Mouse (Mus musculus) granulocyte monocyte progenitor cell, adult 5-6 weeks (primary cell): ENCODE results near the gene Fbxw13. TPM values are rescaled to one million over a fixed set of nuclear protein-coding genes. Genes with fewer than 3 reads are reported as not detected.
"Not testable (repeated sequence)": the region's sequence is repeated elsewhere in the genome, so short reads cannot be mapped to it uniquely, and the experiment has no call there.

Experiments
- ATAC-seq: replicated peaks from 2 replicates; pipeline ENCODE4 v1.8.0; 2016; ENCODE audit warnings: mild to moderate bottlenecking, moderate TSS enrichment, inconsistent platforms; ENCODE audit not compliant: poor library complexity, severe bottlenecking
- total RNA-seq, 2 experiments: library from RNA; stranded (forward) in 1 of 2; stranded (reverse) in 1 of 2; fragments of 200-712, 200-1000 nt in 1 of 2; fragments of >200 nt in 1 of 2; fragmentation: Nextera tagmentation in 1 of 2; gene quantifications; 2 replicates each; pipeline ENCODE4 v1.2.3; 2014 to 2017

Gene Fbxw13
- total RNA-seq (2014; fragmentation: Nextera tagmentation) (not detected in 2 replicates), total RNA-seq (2017) (not detected in 2 replicates)

DNA sequence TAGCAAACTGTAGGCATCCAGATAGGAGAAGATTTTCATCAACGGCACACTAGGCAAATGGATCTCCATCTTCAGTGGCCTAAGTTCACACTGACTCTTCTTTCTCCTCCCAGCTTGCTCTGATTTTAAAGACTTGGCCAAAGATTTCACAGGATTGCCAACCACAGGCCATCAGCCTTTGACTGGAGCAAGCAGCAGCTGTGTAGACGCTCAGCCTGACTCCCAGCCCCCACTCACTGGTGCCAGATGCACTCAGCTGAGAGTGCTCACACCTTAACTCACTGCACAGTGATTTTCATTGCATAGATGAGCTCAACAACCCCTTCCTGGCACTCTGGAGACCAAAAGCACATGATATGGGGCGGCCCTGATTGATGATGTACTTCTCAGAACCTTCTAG is at the start of gene Fbxw13:
Fbxw13 (minus strand) TSS at position 101 of the 400 bp plus-strand sequence.
- ATAC-seq, result not testable (repeated sequence)

DNA sequence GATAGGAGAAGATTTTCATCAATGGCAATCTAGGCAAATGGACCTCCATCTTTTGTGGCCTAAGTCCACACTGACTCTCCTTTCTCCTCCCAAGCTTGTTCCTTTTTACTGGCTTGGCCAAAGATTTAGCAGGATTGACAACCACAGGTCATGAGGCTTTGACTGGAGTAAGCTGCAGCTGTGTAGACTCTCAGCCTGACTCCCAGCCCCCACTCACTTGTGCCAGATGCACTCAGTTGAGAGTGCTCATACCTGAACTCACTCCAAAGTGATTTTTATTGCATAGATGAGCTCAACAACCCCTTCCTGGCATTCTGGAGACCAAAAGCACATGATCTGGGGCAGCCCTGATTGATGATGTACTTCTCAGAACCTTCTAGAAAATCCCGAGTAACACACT is 38.9 kb upstream of the Fbxw13 start, which contains the start of gene Fbxw20:
Fbxw20 (minus strand) TSS at position 101 of the 400 bp plus-strand sequence.
- no peak for ATAC-seq

DNA sequence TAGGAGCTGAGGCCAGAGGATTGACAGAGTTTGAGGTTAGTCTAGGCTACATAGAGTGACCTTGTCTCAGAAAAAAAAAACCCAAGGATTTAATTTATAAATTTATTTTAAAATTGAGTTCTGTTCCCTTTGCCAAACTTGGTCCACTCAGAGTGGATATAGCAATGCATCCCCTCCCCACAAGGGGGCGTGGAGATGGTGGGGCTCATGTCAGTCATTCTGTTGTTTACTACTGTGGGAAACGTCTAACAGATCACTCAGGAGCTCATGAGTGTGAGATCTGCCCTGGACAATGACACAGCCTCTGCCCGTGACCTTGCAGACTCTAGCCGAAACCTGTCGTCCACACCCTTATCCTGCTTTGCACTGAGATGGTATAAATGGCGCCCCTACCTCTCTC is 22.7 kb upstream of the Fbxw13 start:
- no peak for ATAC-seq

DNA sequence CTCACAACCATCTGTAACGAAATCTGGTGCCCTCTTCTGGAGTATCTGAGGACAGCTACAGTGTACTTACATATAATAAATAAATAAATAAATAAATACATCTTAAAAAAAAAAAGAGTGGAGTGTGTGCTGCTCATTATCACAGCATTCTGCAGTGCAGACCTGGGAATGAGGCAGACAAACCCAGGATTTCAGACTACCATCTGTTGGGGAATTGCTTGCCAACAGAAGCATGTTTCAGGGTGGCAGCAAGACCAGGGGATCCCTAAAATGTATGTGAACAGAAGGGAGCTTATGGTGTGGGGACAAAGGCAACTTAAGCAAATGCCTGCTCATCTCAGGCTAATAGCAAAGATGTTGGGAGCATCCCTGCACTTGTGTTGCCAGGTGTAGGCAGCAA is 5.6 kb upstream of the Fbxw13 start:
- not testable (repeated sequence) for ATAC-seq

DNA sequence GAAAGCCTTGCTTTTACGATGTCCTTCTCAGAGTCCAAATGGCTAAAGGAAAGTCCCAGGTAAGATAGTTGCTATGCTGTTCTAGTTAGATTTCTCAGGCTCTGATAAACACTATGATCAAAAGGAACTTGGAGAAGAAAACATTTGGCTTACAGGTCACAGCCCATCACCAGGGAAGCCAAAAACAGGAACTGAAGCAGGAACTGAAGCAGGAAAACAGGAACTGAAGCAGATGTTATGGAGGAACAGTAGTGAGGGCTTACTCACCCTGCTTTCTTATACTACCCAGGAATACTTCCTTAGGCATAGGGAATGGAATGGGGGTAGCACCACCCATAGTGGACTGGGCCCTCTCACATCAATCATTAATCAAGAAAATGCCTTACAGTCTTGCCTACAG is 4.6 kb upstream of the Fbxw13 start:
- peak; percentile 73 for ATAC-seq

DNA sequence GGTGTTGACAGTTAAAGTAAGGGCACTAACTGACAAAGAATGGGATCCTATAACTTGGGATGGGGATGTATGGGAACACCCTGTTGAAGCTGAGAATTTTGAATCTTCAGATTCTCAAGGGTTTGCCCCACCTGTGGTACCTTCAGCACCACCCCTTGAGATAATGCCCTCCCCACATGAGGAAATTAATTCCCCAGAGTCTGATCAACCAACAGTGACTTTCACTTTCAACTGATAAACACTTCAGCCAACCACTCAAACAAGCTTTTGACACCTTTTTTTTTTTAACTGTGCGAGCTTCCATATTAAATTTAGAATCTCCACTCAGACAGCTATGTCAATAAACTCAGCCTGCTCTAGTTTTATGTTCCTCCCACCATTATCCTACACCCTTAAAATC is 3.6 kb upstream of the Fbxw13 start:
- ATAC-seq, result no peak

DNA sequence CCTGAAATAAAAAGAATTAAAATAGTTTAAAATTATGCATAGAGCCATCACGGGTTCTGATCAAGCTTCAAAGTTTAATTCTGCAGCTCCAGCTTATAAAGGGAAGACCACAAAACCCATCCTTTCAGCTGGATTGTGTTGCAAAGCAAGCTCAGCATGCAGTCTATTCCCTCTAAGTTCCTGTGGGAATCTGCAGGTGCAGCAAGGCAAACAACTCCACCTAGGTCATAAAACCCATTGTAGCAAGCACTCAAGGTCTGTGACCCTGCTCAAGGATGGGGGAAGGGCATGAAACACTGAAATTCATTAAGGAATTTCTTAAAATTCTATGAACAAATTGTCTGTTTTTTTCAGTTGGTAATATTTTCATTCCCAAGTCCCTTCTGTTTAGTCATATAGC is 18.6 kb downstream of the Fbxw13 start:
- ATAC-seq, result no peak

DNA sequence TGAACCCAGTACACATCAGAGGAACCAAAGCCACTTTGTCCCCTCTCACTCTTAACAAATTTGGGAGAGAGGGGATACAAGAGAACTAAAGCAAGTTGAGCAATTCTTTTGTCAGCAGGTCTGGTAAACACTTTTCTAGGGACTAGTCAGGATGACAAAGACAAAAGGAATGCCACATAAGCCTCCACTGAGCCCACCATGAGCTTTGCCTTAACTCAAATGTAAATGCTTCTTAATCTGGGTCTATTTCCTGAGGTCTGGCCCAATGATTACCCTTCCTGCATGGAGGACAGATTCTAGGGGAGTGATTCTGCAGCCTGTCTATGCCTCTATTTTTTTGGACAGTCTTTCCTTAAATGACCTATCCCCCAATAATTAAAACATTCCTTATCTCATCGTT is 19.5 kb downstream of the Fbxw13 start:
- no peak for ATAC-seq

DNA sequence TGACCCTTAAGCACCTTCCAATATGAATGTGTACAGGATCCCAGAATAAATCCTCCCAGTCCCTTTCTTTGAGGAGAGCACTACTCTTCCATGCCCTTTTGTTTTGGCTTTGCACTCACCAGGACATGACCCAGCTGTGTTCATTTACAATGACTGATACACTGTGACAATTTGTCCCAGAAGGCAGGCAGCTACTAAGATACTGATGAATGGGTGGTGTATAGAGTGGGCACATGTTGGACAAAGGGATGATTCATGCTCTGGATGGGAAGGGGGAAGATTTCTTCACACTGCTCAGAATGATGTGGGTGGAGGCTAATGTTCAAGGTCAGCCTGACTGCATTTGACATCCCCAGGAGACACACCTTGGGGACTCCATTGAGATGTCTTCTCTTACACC is 28.5 kb downstream of the Fbxw13 start:
- no peak for ATAC-seq

DNA sequence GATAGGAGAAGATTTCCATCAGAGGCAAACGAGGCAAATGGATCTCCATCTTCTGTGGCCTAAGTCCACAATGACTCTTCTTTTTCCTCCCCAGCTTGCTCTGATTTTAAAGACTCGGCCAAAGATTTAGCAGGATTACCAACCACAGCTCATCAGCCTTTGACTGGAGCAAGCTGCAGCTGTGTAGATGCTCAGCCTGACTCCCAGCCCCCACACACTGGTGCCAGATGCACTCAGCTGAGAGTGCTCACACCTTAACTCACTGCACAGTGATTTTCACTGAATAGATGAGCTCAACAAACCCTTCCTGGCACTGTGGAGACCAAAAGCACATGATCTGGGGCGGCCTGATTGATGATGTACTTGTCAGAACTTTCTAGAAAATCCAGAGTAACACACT is 33.8 kb downstream of the Fbxw13 start, which contains the start of gene Fbxw21:
Fbxw21 (minus strand) TSS at position 101 of the 400 bp plus-strand sequence.
- ATAC-seq, result no peak

DNA sequence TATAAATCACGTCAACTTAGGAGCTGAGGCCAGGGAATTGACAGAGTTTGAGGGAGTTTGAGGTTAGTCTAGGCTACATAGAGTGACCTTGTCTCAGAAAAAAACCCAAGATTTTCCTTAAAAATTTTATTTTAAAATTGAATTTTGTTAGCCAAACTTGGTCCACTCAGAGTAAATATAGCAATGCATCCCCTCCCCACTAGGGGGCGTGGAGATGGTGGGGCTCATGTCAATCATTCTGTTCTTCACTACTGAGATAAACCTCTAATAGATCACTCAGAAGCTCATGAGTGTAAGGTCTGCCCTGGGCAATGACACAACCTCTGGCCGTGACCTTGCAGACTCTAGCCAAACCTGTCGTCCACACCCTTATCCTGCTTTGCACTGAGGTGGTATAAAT is 55.4 kb downstream of the Fbxw13 start:
- ATAC-seq, result not testable (repeated sequence)

DNA sequence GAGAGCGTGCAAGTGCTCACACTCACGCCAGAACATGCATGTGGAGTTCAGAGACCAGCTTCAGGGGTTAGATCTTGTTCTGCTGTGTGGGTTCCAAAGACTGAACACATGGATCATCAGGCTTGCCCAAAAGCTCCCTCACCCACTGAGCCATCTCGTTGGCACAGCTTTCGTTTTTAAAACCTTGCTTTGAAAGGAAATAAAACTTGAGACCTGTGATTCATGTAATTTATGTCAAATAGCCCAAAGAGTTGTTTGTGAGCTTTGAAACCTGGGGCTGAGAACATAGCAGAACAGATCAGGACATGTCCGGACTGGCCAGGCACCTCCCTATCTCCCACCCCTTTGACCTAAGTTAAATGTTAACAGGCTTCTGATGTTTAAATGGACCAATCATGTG is 65.7 kb downstream of the Fbxw13 start:
- ATAC-seq, result no peak

Other genes starting within 250 kb of the Fbxw13 start
- gene Col7a1, start 242.4 kb downstream of the Fbxw13 start, total RNA-seq (2014; fragmentation: Nextera tagmentation), result 0.21 and 2.0 TPM in 2 replicates
- gene Col7a1, start 242.4 kb downstream of the Fbxw13 start, total RNA-seq (2017), result 0.09 TPM in 1 of 2 replicates, not detected in the other
- 0.41 TPM in 1 of 2 replicates, not detected in the other for gene Ucn2, start 210.0 kb downstream of the Fbxw13 start, total RNA-seq (2014; fragmentation: Nextera tagmentation)
- not detected in 2 replicates for gene Ucn2, start 210.0 kb downstream of the Fbxw13 start, total RNA-seq (2017)
- 6.9 and 8.4 TPM in 2 replicates for gene Pfkfb4, start 204.2 kb downstream of the Fbxw13 start, total RNA-seq (2014; fragmentation: Nextera tagmentation)
- 6.7 and 9.5 TPM in 2 replicates for gene Pfkfb4, start 204.2 kb downstream of the Fbxw13 start, total RNA-seq (2017)
- gene Shisa5, start 157.4 kb downstream of the Fbxw13 start, total RNA-seq (2014; fragmentation: Nextera tagmentation), result 56.8 and 75.0 TPM in 2 replicates
- gene Shisa5, start 157.4 kb downstream of the Fbxw13 start, total RNA-seq (2017), result 54.4 and 80.8 TPM in 2 replicates
- gene Trex1, start 136.2 kb downstream of the Fbxw13 start, total RNA-seq (2014; fragmentation: Nextera tagmentation), result 23.5 and 32.3 TPM in 2 replicates
- gene Trex1, start 136.2 kb downstream of the Fbxw13 start, total RNA-seq (2017), result 17.1 and 17.8 TPM in 2 replicates
- 13.5 and 26.7 TPM in 2 replicates for gene Atrip, start 121.9 kb downstream of the Fbxw13 start, total RNA-seq (2014; fragmentation: Nextera tagmentation)
- gene Atrip, start 121.9 kb downstream of the Fbxw13 start, total RNA-seq (2017), result 22.2 and 30.6 TPM in 2 replicates
- 8.3 and 9.6 TPM in 2 replicates for gene Ccdc51, start 113.5 kb downstream of the Fbxw13 start, total RNA-seq (2014; fragmentation: Nextera tagmentation)
- gene Ccdc51, start 113.5 kb downstream of the Fbxw13 start, total RNA-seq (2017), result 11.6 and 18.0 TPM in 2 replicates
- gene Tma7, start 113.4 kb downstream of the Fbxw13 start, total RNA-seq (2014; fragmentation: Nextera tagmentation), result 391 and 511 TPM in 2 replicates
- gene Tma7, start 113.4 kb downstream of the Fbxw13 start, total RNA-seq (2017), result 153 and 178 TPM in 2 replicates
- gene Plxnb1, start 100.6 kb downstream of the Fbxw13 start, total RNA-seq (2014; fragmentation: Nextera tagmentation), result not detected in 2 replicates
- gene Plxnb1, start 100.6 kb downstream of the Fbxw13 start, total RNA-seq (2017), result not detected in 2 replicates
- not detected in 2 replicates for gene Fbxw21, start 33.9 kb downstream of the Fbxw13 start, total RNA-seq (2014; fragmentation: Nextera tagmentation)
- gene Fbxw21, start 33.9 kb downstream of the Fbxw13 start, total RNA-seq (2017), result not detected in 2 replicates
- not detected in 2 replicates for gene Fbxw20, start 38.8 kb upstream of the Fbxw13 start, total RNA-seq (2014; fragmentation: Nextera tagmentation)
- not detected in 2 replicates for gene Fbxw20, start 38.8 kb upstream of the Fbxw13 start, total RNA-seq (2017)
- not detected in 2 replicates for gene Fbxw14, start 91.7 kb upstream of the Fbxw13 start, total RNA-seq (2014; fragmentation: Nextera tagmentation)
- gene Fbxw14, start 91.7 kb upstream of the Fbxw13 start, total RNA-seq (2017), result not detected in 2 replicates
- not detected in 2 replicates for gene Fbxw28, start 143.7 kb upstream of the Fbxw13 start, total RNA-seq (2014; fragmentation: Nextera tagmentation)
- gene Fbxw28, start 143.7 kb upstream of the Fbxw13 start, total RNA-seq (2017), result not detected in 2 replicates
- gene Fbxw22, start 208.3 kb upstream of the Fbxw13 start, total RNA-seq (2014; fragmentation: Nextera tagmentation), result not detected in 2 replicates
- gene Fbxw22, start 208.3 kb upstream of the Fbxw13 start, total RNA-seq (2017), result not detected in 2 replicates